Mouse (Mus musculus): ENCODE results near the gene Gm36210.

DNA sequence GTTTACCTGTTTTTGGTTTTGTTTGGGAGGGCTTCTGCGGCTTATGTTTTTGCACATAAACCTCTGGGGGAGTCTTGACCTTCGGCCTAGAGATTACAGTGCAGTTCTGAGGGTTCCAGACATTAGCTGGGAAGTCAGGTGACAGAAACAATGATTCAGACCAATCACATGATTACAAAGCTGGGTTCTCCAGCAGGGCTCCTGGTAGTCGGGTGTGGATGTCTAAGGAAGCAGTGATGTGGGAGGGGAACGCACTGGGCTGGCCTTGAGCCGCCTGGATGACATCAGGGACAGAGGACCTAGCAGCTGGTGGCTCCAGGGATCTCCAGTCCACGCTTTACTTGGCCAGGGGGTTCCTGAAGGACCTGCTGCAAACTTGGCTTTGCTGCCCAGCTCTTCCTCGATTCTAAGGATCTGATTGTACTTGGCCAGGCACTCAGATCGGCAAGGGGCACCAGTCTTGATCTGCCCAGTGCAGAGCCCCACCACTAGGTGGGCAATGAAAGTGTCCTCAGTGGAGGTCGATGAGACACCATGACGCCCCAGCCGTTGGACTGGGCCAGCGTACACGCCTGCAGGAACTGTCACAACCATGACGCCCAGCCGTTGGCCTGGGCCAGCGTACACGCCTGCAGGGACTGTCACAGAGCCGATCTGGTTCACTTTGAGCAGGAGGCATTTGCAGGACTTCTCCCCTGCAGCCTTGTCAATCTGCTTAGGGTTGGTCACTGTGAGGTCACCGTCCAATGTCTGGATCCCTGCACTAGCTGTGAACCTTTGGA lies 44.4 kb upstream of the Gm36210 start:
- TF ChIP-seq CTCF (IDR thresholded peaks at IDR 0.05): no peak
- TF ChIP-seq POLR2A (IDR thresholded peaks at IDR 0.05; ENCODE audit: insufficient read depth, low read depth, low read length): no peak
- TF ChIP-seq EP300 (IDR thresholded peaks at IDR 0.05; ENCODE audit: insufficient read depth, low read depth, low read length): no peak
